Mouse (Mus musculus) liver, embryonic 14.5 days (tissue): ENCODE measurements around the gene Abraxas2.

Experiments used
- CTCF ChIP-seq: IDR thresholded peaks from 2 replicates; pipeline ENCODE4 v1.5.1; 2016; ENCODE audit warnings: antibody characterized with exemption, low read depth, control low read depth
- EP300 ChIP-seq: IDR thresholded peaks from 2 replicates; pipeline ENCODE4 v1.6.1; 2016; ENCODE audit warnings: antibody characterized with exemption, low read depth

DNA sequence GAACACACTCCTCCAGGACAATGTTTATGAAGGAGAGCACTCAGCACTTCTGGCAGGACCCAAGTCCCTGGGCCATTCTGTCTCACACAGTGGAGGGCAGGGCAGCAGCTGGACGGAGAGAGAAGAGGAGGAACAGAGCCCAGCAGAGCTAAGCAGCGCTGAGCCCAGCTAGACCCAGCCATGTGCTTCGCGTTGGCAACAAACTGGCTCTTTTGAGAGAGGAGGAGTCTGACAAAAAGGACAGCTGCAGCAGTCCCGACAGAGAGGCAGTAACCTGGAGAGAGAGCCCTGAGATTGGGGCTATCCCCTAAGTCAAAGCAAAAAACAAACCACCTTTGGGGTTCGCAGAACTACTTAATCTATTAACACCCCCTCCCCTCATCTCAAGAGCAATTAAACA lies 48.7 kb upstream of the Abraxas2 start:
- TF ChIP-seq CTCF (no peak), EP300 (no peak)
